ENCODE assay signal across 11 mouse cellular contexts in the genomic region with DNA sequence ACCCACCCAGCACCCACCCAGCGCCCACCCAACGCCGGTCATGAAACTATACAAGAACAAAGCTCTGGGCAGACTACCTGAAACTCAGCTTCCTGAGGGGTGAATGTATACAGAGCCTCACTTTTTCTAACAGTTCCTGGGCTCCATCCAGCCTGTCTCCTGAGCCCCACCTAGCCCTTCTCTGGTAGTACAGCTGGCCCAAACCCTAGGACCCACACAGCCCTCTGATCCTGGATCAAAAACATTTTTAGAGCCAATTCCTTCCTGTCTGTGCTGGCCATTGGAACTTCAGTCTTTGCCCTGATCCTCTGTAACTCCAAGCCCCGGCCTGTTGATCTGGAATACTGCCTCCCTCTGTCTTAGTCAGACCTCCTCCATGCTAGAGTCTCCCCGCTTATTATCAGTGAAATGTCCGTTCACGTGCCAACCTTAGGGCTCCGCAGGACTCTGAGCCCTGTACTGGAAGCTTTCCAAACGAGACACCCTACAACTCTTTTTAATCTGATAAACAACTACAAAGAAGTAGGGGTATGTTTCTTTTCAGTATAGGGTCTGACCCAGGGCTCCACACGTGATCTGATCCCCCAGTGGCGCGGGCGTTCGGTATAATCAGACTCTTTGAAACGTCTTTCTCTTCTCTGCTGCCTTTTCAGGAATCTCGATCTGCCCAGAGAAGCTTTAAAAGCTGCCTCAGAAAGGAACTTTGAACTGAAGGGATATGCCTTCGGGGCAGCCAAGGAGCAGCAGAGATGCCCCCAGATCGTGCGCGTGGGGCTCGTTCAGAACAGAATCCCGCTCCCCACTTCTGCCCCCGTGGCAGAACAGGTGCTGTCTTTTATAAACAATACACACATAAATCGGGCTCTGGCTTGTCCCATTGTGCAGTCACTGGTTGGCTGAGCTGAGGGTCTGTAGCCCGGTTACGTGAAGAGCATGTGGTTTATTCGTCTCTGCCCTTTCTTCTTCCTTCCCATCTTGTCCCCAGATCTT. TPM values are rescaled to one million over a fixed set of nuclear protein-coding genes. Genes with fewer than 3 reads are reported as not detected.
A peak's percentile ranks its signal among the peaks of the same experiment; 100 is the strongest.
DNase-seq lines count a peak whose midpoint lies in the region; ATAC-seq lines count a peak whose summit lies in the region.
"Had no signal": no experiment of that assay in that cellular context is flagged by ENCODE, and none has a peak within 500 bp of the region (broad histone marks: within the 10 kb centered on the region; RNA-seq: fewer than 3 reads in every experiment).

No protein-coding gene starts in this region.

- WGBS in hindbrain, embryonic 14.5 days: 59% methylated on average over 27 of the region's 27 CpGs
- WGBS in hindbrain, embryonic 12.5 days: 68% methylated on average over 27 of the region's 27 CpGs
- WGBS in forebrain, embryonic 16.5 days: 38% methylated on average over 27 of the region's 27 CpGs
- 30% methylated on average over 27 of the region's 27 CpGs for WGBS in midbrain, embryonic 15.5 days

- no peaks in the 10 kb centered on the region; the same call in 1 of the 2 replicates for H3K4me1 ChIP-seq in hindbrain, embryonic 14.5 days (replicated peaks; ENCODE audit: control insufficient read depth, insufficient read depth, low read length)
- peaks cover 10% of the 10 kb centered on the region for H3K4me1 ChIP-seq in hindbrain, embryonic 12.5 days
- peaks cover 9% of the 10 kb centered on the region for H3K4me1 ChIP-seq in forebrain, embryonic 16.5 days (replicated peaks; ENCODE audit: control insufficient read depth, insufficient read depth, low read length)
- H3K4me1 ChIP-seq in midbrain, embryonic 15.5 days: peaks cover 16% of the 10 kb centered on the region

- no peak for ATAC-seq in hindbrain, embryonic 14.5 days (ENCODE audit: low FRiP score)
- no peak for ATAC-seq in hindbrain, embryonic 12.5 days (ENCODE audit: low FRiP score)
- ATAC-seq in forebrain, embryonic 16.5 days: no peak
- ATAC-seq in midbrain, embryonic 15.5 days (replicated peaks): peak; percentile 50; the same call in 1 of the 2 replicates
- ATAC-seq in monocyte, adult 5-6 weeks (replicated peaks; ENCODE audit: insufficient number of reproducible peaks, low FRiP score, low TSS enrichment, poor library complexity, severe bottlenecking): no peak

- intact Hi-C loops in left cerebral cortex, postnatal 25 days (cut with DNase I): no loop called here

- H3K27ac ChIP-seq in hindbrain, embryonic 14.5 days: no peak overlapping the region
- H3K27ac ChIP-seq in hindbrain, embryonic 12.5 days: no peak overlapping the region
- no peak overlapping the region for H3K27ac ChIP-seq in forebrain, embryonic 16.5 days (ENCODE audit: low read length)
- no peak overlapping the region for H3K27ac ChIP-seq in midbrain, embryonic 15.5 days
- H3K27ac ChIP-seq: macrophage had no signal

- no peaks in the 10 kb centered on the region for H3K9me3 ChIP-seq in hindbrain, embryonic 14.5 days (ENCODE audit: control insufficient read depth, low read length)
- no peaks in the 10 kb centered on the region for H3K9me3 ChIP-seq in hindbrain, embryonic 12.5 days (replicated peaks)
- no peaks in the 10 kb centered on the region for H3K9me3 ChIP-seq in forebrain, embryonic 16.5 days (ENCODE audit: control insufficient read depth, low read length)
- H3K9me3 ChIP-seq in midbrain, embryonic 15.5 days: no peaks in the 10 kb centered on the region

- no peaks in the 10 kb centered on the region for H3K27me3 ChIP-seq in hindbrain, embryonic 14.5 days (ENCODE audit: control insufficient read depth, insufficient read depth, low read length)
- no peaks in the 10 kb centered on the region for H3K27me3 ChIP-seq in hindbrain, embryonic 12.5 days
- H3K27me3 ChIP-seq in forebrain, embryonic 16.5 days (replicated peaks; ENCODE audit: control insufficient read depth, insufficient read depth, low read length): no peaks in the 10 kb centered on the region
- H3K27me3 ChIP-seq in midbrain, embryonic 15.5 days (replicated peaks): no peaks in the 10 kb centered on the region

- no peak for DNase-seq in hindbrain, embryonic 14.5 days (ENCODE audit: low spot score)
- DNase-seq in kidney, postnatal 14 days: peak; percentile 48
- no peak for DNase-seq in left cerebral cortex, postnatal 25 days (ENCODE audit: low spot score in 2 of 2)
- no peak for DNase-seq in left cerebral cortex, adult 9 months (ENCODE audit: low spot score in 2 of 2)
- DNase-seq: heart, postnatal 4 days; spleen, adult 18-20 months had no signal

- H3K9ac ChIP-seq in hindbrain, embryonic 14.5 days: no peak overlapping the region
- H3K9ac ChIP-seq in hindbrain, embryonic 12.5 days: no peak overlapping the region
- peak overlapping the region; percentile 39; the same call in 1 of the 2 replicates for H3K9ac ChIP-seq in forebrain, embryonic 16.5 days (replicated peaks; ENCODE audit: low read depth, low read length)
- no peak overlapping the region for H3K9ac ChIP-seq in midbrain, embryonic 15.5 days

- H3K36me3 ChIP-seq in hindbrain, embryonic 14.5 days (replicated peaks; ENCODE audit: control insufficient read depth, insufficient read depth): no peaks in the 10 kb centered on the region
- H3K36me3 ChIP-seq in hindbrain, embryonic 12.5 days: no peaks in the 10 kb centered on the region
- H3K36me3 ChIP-seq in forebrain, embryonic 16.5 days (ENCODE audit: control insufficient read depth, insufficient read depth): no peaks in the 10 kb centered on the region
- no peaks in the 10 kb centered on the region for H3K36me3 ChIP-seq in midbrain, embryonic 15.5 days (replicated peaks)

- no peak overlapping the region for H3K4me3 ChIP-seq in hindbrain, embryonic 14.5 days (replicated peaks; ENCODE audit: low read length)
- no peak overlapping the region for H3K4me3 ChIP-seq in hindbrain, embryonic 12.5 days
- no peak overlapping the region; the same call in 1 of the 2 replicates for H3K4me3 ChIP-seq in forebrain, embryonic 16.5 days (replicated peaks; ENCODE audit: low read length)
- peak overlapping the region; percentile 11 for H3K4me3 ChIP-seq in midbrain, embryonic 15.5 days

- H3K4me2 ChIP-seq in hindbrain, embryonic 14.5 days (replicated peaks): peak overlapping the region; percentile 26
- no peak overlapping the region for H3K4me2 ChIP-seq in hindbrain, embryonic 12.5 days (replicated peaks)
- peak overlapping the region; percentile 40 for H3K4me2 ChIP-seq in forebrain, embryonic 16.5 days (ENCODE audit: low read length)
- H3K4me2 ChIP-seq in midbrain, embryonic 15.5 days: peak overlapping the region; percentile 42

RNA-seq across cellular contexts. Expression of a gene that starts 11.5 kb away (rescaled TPM):
- polyA plus RNA-seq in hindbrain, embryonic 14.5 days (2014; fragmentation: Nextera tagmentation; extraction: Ambion mirVana): 0.55 and 0.97 TPM in 2 replicates
- 0.16 TPM in 1 of 2 replicates, not detected in the other for polyA plus RNA-seq in hindbrain, embryonic 12.5 days (2016; fragmentation: Nextera tagmentation; extraction: Ambion mirVana)
- 0.10 TPM in 1 of 2 replicates, not detected in the other for polyA plus RNA-seq in forebrain, embryonic 16.5 days (2015; fragmentation: Nextera tagmentation; extraction: Ambion mirVana)
- 0.28 and 0.51 TPM in 2 replicates for polyA plus RNA-seq in midbrain, embryonic 15.5 days (2015; fragmentation: Nextera tagmentation; extraction: Ambion mirVana)
- 1.5 to 1.6 TPM (median 1.5 TPM) in 3 replicates for total RNA-seq in monocyte, adult 5-6 weeks (2017)
- total RNA-seq in left cerebral cortex, postnatal 25 days (2021): under 1 TPM; 0.53 to 0.76 TPM
